Mouse (Mus musculus) bone marrow, adult 2 months (tissue): ENCODE measurements around the gene Nalcn.

Source experiments
- CTCF ChIP-seq: fragments of 200-500 bp; IDR thresholded peaks from 2 replicates; pipeline ENCODE4 v1.5.1; 2011; ENCODE audit warnings: low read length, control low read depth; ENCODE audit not compliant: control insufficient read depth, insufficient read depth
- POLR2A ChIP-seq: fragments of 200-500 bp; IDR thresholded peaks from 2 replicates; pipeline ENCODE4 v1.6.1; 2011; ENCODE audit warnings: low read depth, mild to moderate bottlenecking, control low read depth, low read length, borderline replicate concordance; ENCODE audit not compliant: control insufficient read depth

GRCm38 (mm10) chr14:123314369-123314768 is 312.6 kb downstream of the Nalcn start:
- TF ChIP-seq CTCF (no peak), POLR2A (no peak)
